Mouse (Mus musculus) spleen, adult 2 months (tissue): ENCODE measurements around the gene Kcnk3.

ENCODE experiments used
- CTCF ChIP-seq: fragments of 200-500 bp; IDR thresholded peaks from 2 replicates; pipeline ENCODE4 v1.5.1; 2011; ENCODE audit warnings: mild to moderate bottlenecking, inconsistent platforms; ENCODE audit not compliant: insufficient read depth, insufficient read length, insufficient replicate concordance; ENCODE audit errors: extremely low read depth
- POLR2A ChIP-seq: fragments of 200-500 bp; IDR thresholded peaks from 2 replicates; pipeline ENCODE4 v1.6.1; 2011; ENCODE audit warnings: low read depth, low read length, inconsistent platforms

DNA sequence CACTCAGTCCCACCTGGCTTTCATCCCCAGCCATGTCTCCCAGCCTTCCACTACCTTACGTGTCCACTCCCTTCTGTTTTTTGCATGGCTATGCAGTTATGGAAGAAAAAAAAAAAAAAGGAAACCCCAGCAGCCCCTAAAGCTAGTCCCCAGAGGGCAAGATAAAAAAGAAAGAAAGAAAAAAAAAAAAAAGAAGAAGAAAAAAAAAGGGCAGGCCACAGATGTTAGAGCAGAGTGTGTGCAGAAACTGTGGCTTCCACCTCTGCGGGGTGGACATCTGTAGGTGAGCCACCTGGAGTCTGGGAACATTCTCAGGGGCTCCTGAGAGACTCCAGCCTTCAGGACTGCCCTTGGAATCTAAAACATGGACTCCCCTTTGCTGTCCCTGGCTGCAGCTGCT is 35.4 kb downstream of the Kcnk3 start:
- TF ChIP-seq CTCF: no peak
- no peak for TF ChIP-seq POLR2A
